Mouse (Mus musculus): ENCODE data around the gene Tmcc1. TPM values are rescaled to one million over a fixed set of nuclear protein-coding genes. Genes with fewer than 3 reads are reported as not detected.

Tmcc1 gene
- polyA plus RNA-seq, 1 experiment from 2014 or later: 15.1 TPM

GRCm38 (mm10) chr6:116038222-116038621, 155.1 kb downstream of the Tmcc1 start:
- Histone ChIP-seq H3K4me1 (ENCODE audit: insufficient read depth) (no peaks in the 10 kb centered on the region), H3K4me3 (ENCODE audit: low read depth, low read length) (no peak overlapping the region), H3K27me3 (ENCODE audit: insufficient read depth, low read length) (no peaks in the 10 kb centered on the region), H3K27ac (ENCODE audit: low read depth) (no peak overlapping the region), H3K36me3 (ENCODE audit: insufficient read depth) (peaks cover 13% of the 10 kb centered on the region; the same call in 1 of the 2 replicates), H3K9ac (no peak overlapping the region), H3K9me3 (ENCODE audit: low read depth, low read length) (peaks cover 4% of the 10 kb centered on the region; the same call in 1 of the 2 replicates), H3K4me2 (no peak overlapping the region)
- DNase-seq: no peak
- TF ChIP-seq CTCF (IDR thresholded peaks at IDR 0.05; ENCODE audit: low read depth): no peak
- no peak for ATAC-seq (ENCODE audit: insufficient read depth)
- WGBS: 65% methylated on average over 2 of the region's 2 CpGs

- no peaks in the 10 kb centered on the region for H3K27me3 ChIP-seq (ENCODE audit: insufficient read depth, low read length)
- 0 out of 2 replicates have a peak, but pooled peaks cover 5% of the 10 kb centered on the region for H3K36me3 ChIP-seq (ENCODE audit: insufficient read depth)
- DNase-seq: no peak
- H3K4me1 ChIP-seq (ENCODE audit: insufficient read depth): no peaks in the 10 kb centered on the region
- no peak for TF ChIP-seq CTCF (IDR thresholded peaks at IDR 0.05; ENCODE audit: low read depth)
- H3K9ac ChIP-seq: no peak overlapping the region
- H3K27ac ChIP-seq (ENCODE audit: low read depth): no peak overlapping the region
- H3K4me2 ChIP-seq: no peak overlapping the region
- H3K9me3 ChIP-seq (ENCODE audit: low read depth, low read length): no peaks in the 10 kb centered on the region
- WGBS: 80% methylated on average over 5 of the region's 5 CpGs
- no peak for ATAC-seq (ENCODE audit: insufficient read depth)
- H3K4me3 ChIP-seq (ENCODE audit: low read depth, low read length): no peak overlapping the region
Measured at GRCm38 (mm10) chr6:116037281-116037831, 155.9 kb downstream of the Tmcc1 start.

- H3K4me2 ChIP-seq: no peak overlapping the region
- H3K9ac ChIP-seq: no peak overlapping the region
- TF ChIP-seq CTCF (IDR thresholded peaks at IDR 0.05; ENCODE audit: low read depth): no peak
- 86% methylated on average over 2 of the region's 2 CpGs for WGBS
- H3K4me1 ChIP-seq (ENCODE audit: insufficient read depth): no peaks in the 10 kb centered on the region
- no peak for DNase-seq
- H3K36me3 ChIP-seq (ENCODE audit: insufficient read depth): no peaks in the 10 kb centered on the region
- ATAC-seq (ENCODE audit: insufficient read depth): no peak
- no peaks in the 10 kb centered on the region for H3K9me3 ChIP-seq (ENCODE audit: low read depth, low read length)
- no peaks in the 10 kb centered on the region for H3K27me3 ChIP-seq (ENCODE audit: insufficient read depth, low read length)
- H3K27ac ChIP-seq (ENCODE audit: low read depth): no peak overlapping the region
- H3K4me3 ChIP-seq (ENCODE audit: low read depth, low read length): no peak overlapping the region
Measured at GRCm38 (mm10) chr6:116036555-116036954, 156.7 kb downstream of the Tmcc1 start.

GRCm38 (mm10) chr6:116031052-116031451, 162.2 kb downstream of the Tmcc1 start:
- no peaks in the 10 kb centered on the region for H3K27me3 ChIP-seq (ENCODE audit: insufficient read depth, low read length)
- no peak overlapping the region for H3K9ac ChIP-seq
- H3K9me3 ChIP-seq (ENCODE audit: low read depth, low read length): no peaks in the 10 kb centered on the region
- no peak overlapping the region for H3K4me2 ChIP-seq
- H3K36me3 ChIP-seq (ENCODE audit: insufficient read depth): no peaks in the 10 kb centered on the region
- ATAC-seq (ENCODE audit: insufficient read depth) (no peak), DNase-seq (no peak)
- H3K4me3 ChIP-seq (ENCODE audit: low read depth, low read length): no peak overlapping the region
- no peak overlapping the region for H3K27ac ChIP-seq (ENCODE audit: low read depth)
- 90% methylated on average over 5 of the region's 5 CpGs for WGBS
- TF ChIP-seq CTCF (IDR thresholded peaks at IDR 0.05; ENCODE audit: low read depth): no peak
- H3K4me1 ChIP-seq (ENCODE audit: insufficient read depth): no peaks in the 10 kb centered on the region

- H3K4me3 ChIP-seq (ENCODE audit: low read depth, low read length): no peak overlapping the region
- no peak for DNase-seq
- H3K27me3 ChIP-seq (ENCODE audit: insufficient read depth, low read length): no peaks in the 10 kb centered on the region
- ATAC-seq (ENCODE audit: insufficient read depth): no peak
- H3K9ac ChIP-seq: no peak overlapping the region
- peaks cover 25% of the 10 kb centered on the region for H3K36me3 ChIP-seq (ENCODE audit: insufficient read depth)
- TF ChIP-seq CTCF (IDR thresholded peaks at IDR 0.05; ENCODE audit: low read depth): no peak
- no peaks in the 10 kb centered on the region for H3K4me1 ChIP-seq (ENCODE audit: insufficient read depth)
- no peak overlapping the region for H3K27ac ChIP-seq (ENCODE audit: low read depth)
- no peak overlapping the region for H3K4me2 ChIP-seq
- WGBS: 85% methylated on average over 4 of the region's 4 CpGs
- H3K9me3 ChIP-seq (ENCODE audit: low read depth, low read length): peaks cover 10% of the 10 kb centered on the region
Measured at GRCm38 (mm10) chr6:116024666-116025065, 168.6 kb downstream of the Tmcc1 start.

GRCm38 (mm10) chr6:116021961-116022485, 171.3 kb downstream of the Tmcc1 start:
- Histone ChIP-seq H3K36me3 (ENCODE audit: insufficient read depth) (peaks cover 32% of the 10 kb centered on the region), H3K27ac (ENCODE audit: low read depth) (no peak overlapping the region), H3K4me1 (ENCODE audit: insufficient read depth) (no peaks in the 10 kb centered on the region), H3K9ac (no peak overlapping the region), H3K4me2 (no peak overlapping the region), H3K9me3 (ENCODE audit: low read depth, low read length) (peaks cover 10% of the 10 kb centered on the region), H3K4me3 (ENCODE audit: low read depth, low read length) (no peak overlapping the region), H3K27me3 (ENCODE audit: insufficient read depth, low read length) (no peaks in the 10 kb centered on the region)
- no peak for DNase-seq
- no peak for TF ChIP-seq CTCF (IDR thresholded peaks at IDR 0.05; ENCODE audit: low read depth)
- ATAC-seq (ENCODE audit: insufficient read depth): no peak
- 85% methylated on average over 9 of the region's 9 CpGs for WGBS

- Histone ChIP-seq H3K27ac (ENCODE audit: low read depth) (no peak overlapping the region), H3K9me3 (ENCODE audit: low read depth, low read length) (no peaks in the 10 kb centered on the region), H3K9ac (no peak overlapping the region), H3K4me3 (ENCODE audit: low read depth, low read length) (no peak overlapping the region), H3K36me3 (ENCODE audit: insufficient read depth) (peaks cover 17% of the 10 kb centered on the region), H3K4me2 (no peak overlapping the region), H3K27me3 (ENCODE audit: insufficient read depth, low read length) (no peaks in the 10 kb centered on the region), H3K4me1 (ENCODE audit: insufficient read depth) (no peaks in the 10 kb centered on the region)
- no peak for ATAC-seq (ENCODE audit: insufficient read depth)
- WGBS: 80% methylated on average over 3 of the region's 3 CpGs
- TF ChIP-seq CTCF (IDR thresholded peaks at IDR 0.05; ENCODE audit: low read depth): no peak
- DNase-seq: no peak
Measured at GRCm38 (mm10) chr6:116015902-116016301, 177.4 kb downstream of the Tmcc1 start.
